Mouse (Mus musculus): ENCODE results near the gene Fam161a.

DNA sequence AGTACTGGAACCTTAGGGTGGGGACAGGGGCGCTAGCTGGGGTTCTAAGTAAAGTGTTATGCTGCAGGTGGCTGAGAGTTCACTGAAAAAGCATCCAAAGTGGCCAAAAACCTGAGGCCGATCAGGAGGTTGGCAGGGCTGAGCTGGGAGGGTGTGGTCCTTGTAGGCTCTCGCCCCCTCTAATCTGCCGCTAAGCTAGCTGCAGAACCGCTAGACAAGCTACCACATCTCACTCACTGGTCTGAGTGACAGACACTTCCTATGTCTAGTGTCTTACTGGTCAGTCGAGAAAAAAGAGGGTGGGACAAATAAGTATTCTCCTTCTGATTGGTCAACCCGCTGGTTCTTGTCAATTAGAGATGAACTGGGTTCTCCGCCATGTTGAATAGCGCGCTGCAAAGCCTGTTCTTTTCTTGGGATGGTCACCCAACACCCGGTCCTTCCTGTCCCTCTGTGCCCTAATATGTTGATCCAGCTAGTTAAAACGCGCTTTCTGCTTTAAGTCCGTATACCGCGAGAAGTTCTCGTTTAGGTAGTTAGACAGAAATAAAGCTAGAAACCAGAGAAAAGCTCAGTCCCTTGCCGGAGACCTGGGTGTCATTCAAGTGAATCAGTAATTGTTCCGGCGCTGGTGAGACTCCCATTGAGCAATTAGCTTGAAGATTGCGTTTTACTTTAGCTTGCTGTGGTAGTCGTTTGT lies at the start of gene Fam161a:
- TF ChIP-seq GATA1 (IDR thresholded peaks at IDR 0.05; ENCODE audit: borderline replicate concordance, low read length) (no peak), CTCF (IDR thresholded peaks at IDR 0.05; ENCODE audit: low read depth, low read length) (no peak), GATA2 (IDR thresholded peaks at IDR 0.05; ENCODE audit: borderline replicate concordance, low read depth, low read length) (no peak)

Data from G1E (cell line).